Mouse (Mus musculus) liver, postnatal 0 days (tissue): Measurements from ENCODE around the gene Get4.
A peak's percentile ranks its signal among the peaks of the same experiment; 100 is the strongest.

Source experiments
- CTCF ChIP-seq: sonication (generic); IDR thresholded peaks from 2 replicates; pipeline ENCODE4 v1.5.1; 2016; ENCODE audit warnings: antibody characterized with exemption, low read depth
- EP300 ChIP-seq: IDR thresholded peaks from 2 replicates; pipeline ENCODE4 v1.6.1; 2016; ENCODE audit warnings: antibody characterized with exemption, low read depth, mild to moderate bottlenecking

DNA sequence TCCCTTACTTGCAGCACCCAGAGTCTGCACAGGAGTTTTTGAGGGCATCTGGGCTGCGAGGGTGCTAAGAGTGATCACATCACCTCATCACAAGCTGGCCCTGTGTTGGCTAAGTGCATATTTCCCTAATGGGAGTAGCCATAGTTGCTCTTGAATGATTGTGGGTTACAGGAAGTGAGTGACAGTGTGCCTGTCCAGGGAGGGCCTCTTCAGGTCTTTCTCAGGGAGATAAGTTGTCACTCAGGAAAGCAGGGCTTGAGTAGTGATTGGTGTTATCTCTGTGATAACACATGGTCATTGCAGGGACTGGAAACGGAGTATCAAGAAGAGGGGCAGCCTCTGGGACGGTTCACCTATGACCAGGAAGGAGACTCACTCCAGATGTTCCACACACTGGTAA lies 4.4 kb upstream of the Get4 start:
- TF ChIP-seq CTCF: no peak
- TF ChIP-seq EP300: peak; percentile 61
